Mouse (Mus musculus) small intestine, adult 2 months (tissue): ENCODE results near the gene Relt. TPM values are rescaled to one million over a fixed set of nuclear protein-coding genes. Genes with fewer than 3 reads are reported as not detected.

ENCODE experiments used
- H3K27ac ChIP-seq: fragments of 200-500 bp; 2 replicates; pipeline ENCODE4 v1.5.1; 2012; ENCODE audit warnings: low read depth, low read length, control low read depth, inconsistent platforms; ENCODE audit not compliant: insufficient read depth
- H3K27me3 ChIP-seq: fragments of 200-500 bp; 2 replicates; pipeline ENCODE4 v1.6.1; 2012; ENCODE audit warnings: mild to moderate bottlenecking, moderate library complexity, low read length, inconsistent platforms; ENCODE audit not compliant: control insufficient read depth, insufficient read depth
- H3K36me3 ChIP-seq: fragments of 200-500 bp; 2 replicates; pipeline ENCODE4 v1.6.1; 2012; ENCODE audit warnings: mild to moderate bottlenecking, low read length, control low read depth, inconsistent platforms; ENCODE audit not compliant: control insufficient read depth, insufficient read depth
- H3K4me1 ChIP-seq: fragments of 200-500 bp; 2 replicates; pipeline ENCODE4 v1.6.1; 2012; ENCODE audit warnings: low read length, inconsistent platforms, mixed read lengths; ENCODE audit not compliant: control insufficient read depth, insufficient read depth, insufficient read length
- H3K4me3 ChIP-seq: fragments of 200-500 bp; 2 replicates; pipeline ENCODE4 v1.5.1; 2012; ENCODE audit warnings: low read depth, mild to moderate bottlenecking, control low read depth, inconsistent platforms, low read length, moderate library complexity
- CTCF ChIP-seq: fragments of 200-500 bp; IDR thresholded peaks from 2 replicates; pipeline ENCODE4 v1.5.1; 2012; ENCODE audit warnings: low read depth, mild to moderate bottlenecking, control low read depth, inconsistent platforms, low read length, moderate library complexity, mixed read lengths; ENCODE audit not compliant: insufficient replicate concordance, insufficient read length; ENCODE audit errors: extremely low read depth
- POLR2A ChIP-seq: fragments of 200-500 bp; IDR thresholded peaks from 2 replicates; pipeline ENCODE4 v1.6.1; 2012; ENCODE audit warnings: low read depth, mild to moderate bottlenecking, control low read depth, inconsistent platforms, low read length, moderate library complexity
- WGBS: fragments of 180-500 bp; shearing (Covaris S2); methylation state at CpG from one replicate; pipeline ENCODE4 v1.1.7; 2018; 5-methylcytosine and 5-hydroxymethylcytosine counted together
- polyA plus RNA-seq: library from polyadenylated mRNA; depleted of rRNA; stranded (reverse); fragments of >200 nt; gene quantifications from 2 replicates; pipeline ENCODE4 v1.2.3, GENCODE M21; 2012

The Relt gene
- polyA plus RNA-seq, 1 experiment = 7.0 TPM

DNA sequence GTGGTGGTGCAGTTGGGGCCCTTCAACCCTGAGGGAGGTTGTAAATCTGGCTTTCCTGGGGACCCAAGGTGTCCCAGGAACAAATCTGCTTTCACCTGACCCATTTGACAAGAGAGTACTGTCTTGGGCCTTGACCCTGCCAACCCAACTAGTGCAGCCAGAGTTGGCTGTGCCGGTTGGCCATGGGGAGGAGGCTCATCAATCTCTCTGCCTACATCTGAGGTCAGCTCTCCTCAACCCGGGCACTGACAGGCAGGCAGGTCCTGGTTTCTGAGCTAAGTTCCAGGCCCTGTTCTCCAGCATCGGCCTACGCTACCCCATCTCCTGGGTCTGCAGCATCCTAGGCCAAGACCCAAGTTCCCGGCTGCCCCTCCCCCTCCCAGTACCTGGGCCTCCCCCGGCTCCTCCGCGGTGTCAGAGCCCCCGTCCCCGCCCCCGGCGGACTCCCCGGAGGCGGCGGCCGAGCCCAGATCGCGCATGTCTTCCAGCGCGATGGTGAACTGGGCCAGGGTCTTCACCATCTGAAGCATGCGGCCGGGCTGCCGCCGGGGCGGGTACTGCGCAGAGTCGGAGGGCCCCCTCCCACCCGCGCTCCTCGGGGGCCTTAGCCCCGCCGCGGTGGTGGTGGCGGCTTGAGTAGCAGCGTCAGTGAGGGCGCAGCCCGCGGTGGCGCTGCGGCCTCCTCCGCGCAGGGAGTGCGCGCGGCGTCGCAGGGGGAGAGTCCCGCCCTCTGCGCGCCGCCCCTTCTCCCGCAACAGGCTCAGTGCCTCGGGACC is 31.0 kb upstream of the Relt start:
- TF ChIP-seq POLR2A (no peak), CTCF (no peak)
- 5% methylated on average over 53 of the region's 53 CpGs for WGBS
- H3K27ac ChIP-seq = no peak overlapping the region
- H3K36me3 ChIP-seq = no peaks in the 10 kb centered on the region
- peaks cover 7% of the 10 kb centered on the region; the same call in 1 of the 2 replicates for H3K27me3 ChIP-seq
- H3K4me1 ChIP-seq = 0 out of 2 replicates have a peak, but pooled peaks cover 3% of the 10 kb centered on the region
- peak overlapping the region; percentile 53 for H3K4me3 ChIP-seq

DNA sequence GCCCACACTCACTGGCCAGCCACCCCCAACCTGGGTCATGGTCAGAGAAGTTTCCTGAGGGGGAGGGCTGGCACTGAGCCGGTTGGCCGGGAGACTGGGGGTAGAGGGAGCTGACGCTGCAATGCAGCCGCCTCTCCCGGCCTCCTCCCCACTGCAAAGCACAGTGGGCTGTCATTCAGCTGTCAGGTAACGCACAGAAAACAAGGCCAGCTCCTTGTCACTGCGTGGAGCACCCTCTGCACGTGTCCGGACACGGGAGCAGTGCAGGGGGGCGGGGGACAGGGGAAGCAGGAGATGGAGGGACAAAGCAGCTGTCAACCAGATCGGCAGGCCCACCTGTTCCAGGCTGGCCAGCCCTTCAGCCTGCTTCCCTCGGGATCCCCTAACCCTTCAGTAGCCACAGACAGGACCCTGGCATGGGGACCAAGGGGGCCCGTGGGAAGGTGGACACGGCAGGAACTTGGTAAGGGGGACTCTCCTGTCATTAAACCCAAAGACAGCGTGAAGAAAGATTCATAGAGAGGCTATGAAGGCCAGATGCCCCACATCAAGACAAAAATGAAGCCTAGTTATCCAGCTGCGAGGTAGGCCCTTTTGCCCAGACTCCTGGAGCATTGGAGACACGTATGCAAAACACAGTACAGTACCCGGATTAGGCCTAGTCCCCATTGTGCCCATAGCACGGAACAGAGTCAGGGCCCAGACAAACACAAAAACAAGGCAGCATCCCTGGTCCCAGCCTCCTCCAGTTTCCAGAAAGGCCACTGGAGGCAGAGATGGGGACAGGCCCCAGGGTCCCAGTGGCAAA is 30.2 kb upstream of the Relt start:
- Histone ChIP-seq H3K4me1 (0 out of 2 replicates have a peak, but pooled peaks cover 3% of the 10 kb centered on the region), H3K36me3 (no peaks in the 10 kb centered on the region), H3K27me3 (peaks cover 7% of the 10 kb centered on the region; the same call in 1 of the 2 replicates), H3K27ac (no peak overlapping the region), H3K4me3 (no peak overlapping the region)
- no peak for TF ChIP-seq CTCF
- WGBS = 82% methylated on average over 20 of the region's 20 CpGs

GRCm38 (mm10) chr7:100886535-100886934 is 23.3 kb upstream of the Relt start:
- Histone ChIP-seq H3K36me3 (no peaks in the 10 kb centered on the region), H3K27ac (no peak overlapping the region), H3K4me1 (no peaks in the 10 kb centered on the region), H3K4me3 (no peak overlapping the region), H3K27me3 (no peaks in the 10 kb centered on the region)
- WGBS = 24% methylated on average over 3 of the region's 3 CpGs
- TF ChIP-seq CTCF (peak; percentile 75; the same call in 1 of the 2 replicates), POLR2A (no peak)

GRCm38 (mm10) chr7:100884460-100884859 is 21.2 kb upstream of the Relt start:
- H3K36me3 ChIP-seq = no peaks in the 10 kb centered on the region
- H3K4me3 ChIP-seq = no peak overlapping the region
- no peaks in the 10 kb centered on the region for H3K27me3 ChIP-seq
- WGBS = 94% methylated on average over 4 of the region's 4 CpGs
- H3K27ac ChIP-seq = no peak overlapping the region
- TF ChIP-seq CTCF (no peak), POLR2A (no peak)
- peaks cover 4% of the 10 kb centered on the region for H3K4me1 ChIP-seq

DNA sequence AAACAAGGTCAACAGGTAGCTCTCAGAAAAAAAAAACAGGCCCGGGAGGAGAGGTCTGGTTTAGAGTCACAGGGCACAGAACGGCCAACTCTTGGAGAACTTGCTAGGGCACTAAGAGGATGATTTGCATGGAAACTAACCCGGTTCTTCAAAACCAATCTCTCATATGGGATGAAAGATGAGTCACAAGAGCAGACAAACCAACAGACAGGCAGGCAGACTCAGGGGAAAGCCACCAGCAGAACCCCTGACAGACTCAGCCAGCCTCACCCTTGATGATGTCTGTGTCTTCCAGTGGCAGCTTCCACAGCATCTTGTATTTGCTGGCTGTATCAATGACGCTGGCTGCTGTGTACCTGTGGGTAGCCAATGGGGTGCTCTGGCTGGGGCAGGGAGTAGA is 18.7 kb upstream of the Relt start:
- no peak overlapping the region for H3K27ac ChIP-seq
- TF ChIP-seq POLR2A (no peak), CTCF (no peak)
- 85% methylated on average over 4 of the region's 4 CpGs for WGBS

DNA sequence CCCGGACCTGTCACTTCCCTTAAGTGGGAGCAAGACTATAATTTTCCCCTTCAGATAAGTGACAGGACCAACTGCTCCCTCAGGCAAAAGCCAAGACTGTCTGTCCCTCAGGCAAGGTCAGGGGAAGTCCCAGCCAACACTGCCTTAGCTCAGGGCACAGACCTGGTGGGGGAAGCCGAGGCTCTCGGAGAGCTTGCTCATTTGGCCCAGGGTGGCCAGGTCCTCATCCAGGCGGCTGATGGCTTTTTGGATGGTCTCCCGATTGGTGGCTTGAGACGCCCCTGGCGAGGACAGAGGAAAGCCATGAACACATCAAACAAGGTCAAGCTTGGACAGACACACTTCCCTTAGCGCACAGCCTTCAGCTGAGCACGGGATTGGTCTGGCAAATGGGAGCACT is 18.3 kb upstream of the Relt start:
- no peaks in the 10 kb centered on the region for H3K27me3 ChIP-seq
- WGBS = 90% methylated on average over 9 of the region's 9 CpGs
- H3K27ac ChIP-seq = no peak overlapping the region
- TF ChIP-seq POLR2A = no peak
- TF ChIP-seq CTCF = no peak
- H3K4me1 ChIP-seq = peaks cover 4% of the 10 kb centered on the region
- H3K4me3 ChIP-seq = no peak overlapping the region
- H3K36me3 ChIP-seq = no peaks in the 10 kb centered on the region

More for the DNA sequence above, 18.7 kb upstream of the Relt start:
- no peaks in the 10 kb centered on the region for H3K36me3 ChIP-seq
- no peaks in the 10 kb centered on the region for H3K27me3 ChIP-seq
- peaks cover 4% of the 10 kb centered on the region for H3K4me1 ChIP-seq
- no peak overlapping the region for H3K4me3 ChIP-seq

- H3K36me3 ChIP-seq = no peaks in the 10 kb centered on the region
- no peaks in the 10 kb centered on the region for H3K27me3 ChIP-seq
- peak overlapping the region; percentile 24 for H3K4me3 ChIP-seq
- H3K4me1 ChIP-seq = peaks cover 5% of the 10 kb centered on the region
- TF ChIP-seq POLR2A (no peak), CTCF (peak; percentile 69)
- WGBS = 26% methylated on average over 20 of the region's 20 CpGs
- no peak overlapping the region for H3K27ac ChIP-seq
Observed at GRCm38 (mm10) chr7:100879595-100879994, 16.3 kb upstream of the Relt start.
